ENCODE assay signal across 8 mouse cellular contexts in the genomic region with DNA sequence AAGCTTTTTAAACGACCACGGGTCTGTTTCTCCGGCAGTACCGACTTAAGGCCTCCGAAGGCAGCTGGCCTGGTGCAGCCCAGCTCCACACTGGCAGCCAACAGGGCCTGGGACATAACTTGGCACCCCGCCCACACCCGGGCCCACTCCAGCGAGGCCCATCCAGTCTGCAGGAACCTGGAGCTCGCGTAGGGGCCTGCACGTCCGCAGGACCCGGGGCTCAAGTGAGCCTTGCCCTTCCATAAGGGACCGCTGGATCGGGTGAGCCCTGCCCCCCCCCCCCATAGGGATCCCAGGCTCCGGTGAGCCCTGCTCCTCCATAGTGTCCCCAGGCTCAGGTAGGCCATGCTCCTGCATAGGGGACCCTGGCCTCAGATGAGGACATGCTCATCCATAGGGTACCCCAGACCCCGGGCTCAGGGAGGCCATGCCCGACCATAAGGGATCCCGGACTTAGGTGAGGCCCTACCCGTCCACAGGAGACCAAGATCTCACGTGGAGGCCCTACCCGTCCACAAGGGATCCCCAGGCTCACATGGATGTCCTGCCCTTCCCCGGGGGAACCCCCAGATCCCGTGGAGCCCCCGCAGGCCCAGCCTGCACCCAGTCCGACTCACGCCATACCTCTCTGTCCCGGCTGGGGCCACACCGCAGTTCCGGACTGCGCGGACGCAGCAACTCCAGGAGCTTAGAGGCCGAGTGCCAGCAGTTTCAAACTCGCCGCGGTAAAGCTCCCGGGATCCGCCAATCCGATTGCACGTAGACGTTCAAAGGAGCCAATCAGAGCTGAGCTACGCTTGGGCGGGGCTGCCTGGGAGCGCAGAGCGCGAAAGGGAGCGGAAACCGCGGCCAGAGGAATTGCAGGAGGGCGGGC. TPM values are rescaled to one million over a fixed set of nuclear protein-coding genes. Genes with fewer than 3 reads are reported as not detected.
DNase-seq lines count a peak whose midpoint lies in the region; ATAC-seq lines count a peak whose summit lies in the region.

A gene (minus strand): TSS at position 727 of the 874 bp plus-strand sequence.

- DNase-seq in embryo, embryonic 10 days (ENCODE audit: low spot score), result peak; percentile 99
- DNase-seq in gastrocnemius, postnatal 10 days, result peak; percentile 95
- peak; percentile 96 for DNase-seq in induced T-regulatory cell, adult 2 months (ENCODE audit: low read depth)
- peak; percentile 78 to 94 for DNase-seq in left cerebral cortex, adult 9 months (ENCODE audit: low spot score in 2 of 2)
- DNase-seq in right cerebral cortex, postnatal 14 days, result peak; percentile 93
- DNase-seq in urinary bladder, postnatal 36 days (ENCODE audit: low spot score in 2 of 2), result peak; percentile 96

- ATAC-seq in activated CD4-positive, CD25-positive, alpha-beta regulatory T cell, adult 4 months, result peak; percentile 97
- ATAC-seq in megakaryocyte progenitor cell, adult 5-6 weeks (replicated peaks; ENCODE audit: poor library complexity), result peak; percentile 93

RNA-seq across cellular contexts. Expression of the gene that starts here (rescaled TPM):
- 10 to 100 TPM; 38.3 to 42.9 TPM for polyA plus RNA-seq in activated CD4-positive, CD25-positive, alpha-beta regulatory T cell, adult 4 months (2017; shearing (Covaris generic))
- 10 to 100 TPM; 25.5 to 25.9 TPM for total RNA-seq in gastrocnemius, postnatal 10 days (2021)
- 118 and 123 TPM in 2 replicates for total RNA-seq in megakaryocyte progenitor cell, adult 5-6 weeks (2015)
- 276 and 278 TPM in 2 replicates for total RNA-seq in megakaryocyte progenitor cell, adult 5-6 weeks (2017)

Comparison
In these comparisons a context has a peak if more than half of its experiments do, and no peak if none do; other contexts are left out.
1. Peak in every context shown above with its lines: DNase-seq and ATAC-seq.
2. RNA of the gene that starts here (total RNA-seq): 118 to 278 TPM in megakaryocyte progenitor cell, adult 5-6 weeks; 25.5 to 25.9 TPM in gastrocnemius, postnatal 10 days; every median in the first group is over 4 times any median in the second.